Mouse (Mus musculus) testis, adult 2 months (tissue): ENCODE results near the gene Gm20388. TPM values are rescaled to one million over a fixed set of nuclear protein-coding genes. Genes with fewer than 3 reads are reported as not detected.
A peak's percentile ranks its signal among the peaks of the same experiment; 100 is the strongest.

Experiments
- H3K27ac ChIP-seq: fragments of 200-500 bp; 2 replicates; pipeline ENCODE4 v1.5.1; 2012; ENCODE audit warnings: low read depth, low read length; ENCODE audit not compliant: control insufficient read depth, insufficient read depth
- H3K27me3 ChIP-seq: fragments of 200-500 bp; 2 replicates; pipeline ENCODE4 v1.6.1; 2012; ENCODE audit warnings: mild to moderate bottlenecking, low read length, moderate library complexity; ENCODE audit not compliant: control insufficient read depth, insufficient read depth
- H3K36me3 ChIP-seq: fragments of 200-500 bp; 2 replicates; pipeline ENCODE4 v1.6.1; 2012; ENCODE audit warnings: mild to moderate bottlenecking, low read length; ENCODE audit not compliant: control insufficient read depth, insufficient read depth
- H3K4me1 ChIP-seq: fragments of 200-500 bp; 2 replicates; pipeline ENCODE4 v1.6.1; 2012; ENCODE audit warnings: low read length; ENCODE audit not compliant: control insufficient read depth, insufficient read depth
- H3K4me3 ChIP-seq: fragments of 200-500 bp; 2 replicates; pipeline ENCODE4 v1.5.1; 2012; ENCODE audit warnings: low read depth, mild to moderate bottlenecking, low read length, moderate library complexity, mixed read lengths; ENCODE audit not compliant: control insufficient read depth
- CTCF ChIP-seq: fragments of 200-500 bp; IDR thresholded peaks from 2 replicates; pipeline ENCODE4 v1.5.1; 2012; ENCODE audit warnings: low read depth, mild to moderate bottlenecking, inconsistent platforms, low read length, moderate library complexity; ENCODE audit not compliant: control insufficient read depth, insufficient read depth, insufficient replicate concordance
- POLR2A ChIP-seq: fragments of 200-500 bp; IDR thresholded peaks from 2 replicates; pipeline ENCODE4 v1.6.1; 2012; ENCODE audit warnings: low read depth, mild to moderate bottlenecking, inconsistent platforms, low read length, moderate library complexity; ENCODE audit not compliant: control insufficient read depth
- polyA plus RNA-seq: library from polyadenylated mRNA; depleted of rRNA; stranded (reverse); fragments of >200 nt; gene quantifications from 2 replicates; pipeline ENCODE4 v1.2.3, GENCODE M21; 2012

Gm20388 gene
- polyA plus RNA-seq, 1 experiment: 5.6 TPM

DNA sequence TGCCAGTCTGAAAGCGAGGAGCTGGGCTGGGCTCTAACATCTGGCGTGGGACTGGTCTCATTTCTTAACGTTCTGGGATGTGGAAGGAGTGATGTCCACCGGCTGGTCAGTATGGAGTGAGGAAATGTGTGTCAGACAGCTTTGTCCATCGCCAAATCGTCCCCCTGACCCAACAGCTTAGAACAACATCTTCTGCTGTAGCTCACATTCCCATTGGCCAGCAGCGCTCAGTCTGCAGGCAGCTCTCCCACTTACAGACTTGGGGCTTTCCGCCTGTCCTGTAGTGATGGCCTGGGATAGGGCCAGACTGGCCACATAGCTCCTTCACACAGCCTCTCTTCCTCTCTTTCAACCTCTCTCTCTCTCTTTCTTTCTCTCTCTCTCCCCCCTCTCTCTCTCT, 1568.5 kb downstream of the Gm20388 start:
- Histone ChIP-seq H3K4me1 (peaks cover 14% of the 10 kb centered on the region), H3K27ac (no peak overlapping the region), H3K27me3 (no peaks in the 10 kb centered on the region)

DNA sequence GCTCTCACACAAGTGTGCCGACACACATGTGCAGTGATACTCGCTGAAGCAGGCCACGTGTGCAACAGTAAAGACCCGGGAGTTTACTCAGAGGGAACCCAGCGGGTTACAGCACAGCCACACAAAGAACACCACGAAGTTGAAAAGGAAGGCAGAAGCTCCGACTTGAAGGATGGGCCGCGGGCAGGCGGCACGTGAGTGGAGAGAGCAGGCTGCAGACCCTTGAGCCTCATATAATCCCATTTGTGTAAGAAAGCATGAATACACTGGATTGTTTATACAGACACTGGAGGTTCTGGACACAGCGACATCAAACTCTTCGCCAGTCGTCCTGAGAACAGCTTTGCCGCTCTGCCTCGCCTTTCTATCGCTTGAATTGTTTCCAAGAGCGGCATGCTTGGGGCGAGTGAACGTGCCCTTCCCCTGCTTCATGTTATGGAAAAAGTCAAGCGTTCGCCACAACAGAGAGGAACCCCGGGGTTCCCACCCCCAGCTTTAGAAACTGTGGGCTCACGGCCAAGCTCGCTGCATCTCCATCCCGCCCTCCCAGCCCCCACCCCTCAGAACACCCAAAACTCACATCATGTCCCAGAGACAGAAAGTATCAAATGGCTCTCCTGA, 1569.9 kb downstream of the Gm20388 start:
- Histone ChIP-seq H3K27me3 (no peaks in the 10 kb centered on the region), H3K36me3 (no peaks in the 10 kb centered on the region), H3K4me3 (no peak overlapping the region), H3K4me1 (peaks cover 17% of the 10 kb centered on the region), H3K27ac (no peak overlapping the region)
- TF ChIP-seq POLR2A (no peak), CTCF (no peak)

More for the DNA sequence above, 1568.5 kb downstream of the Gm20388 start:
- no peak for TF ChIP-seq CTCF
- no peaks in the 10 kb centered on the region for H3K36me3 ChIP-seq
- no peak overlapping the region for H3K4me3 ChIP-seq

DNA sequence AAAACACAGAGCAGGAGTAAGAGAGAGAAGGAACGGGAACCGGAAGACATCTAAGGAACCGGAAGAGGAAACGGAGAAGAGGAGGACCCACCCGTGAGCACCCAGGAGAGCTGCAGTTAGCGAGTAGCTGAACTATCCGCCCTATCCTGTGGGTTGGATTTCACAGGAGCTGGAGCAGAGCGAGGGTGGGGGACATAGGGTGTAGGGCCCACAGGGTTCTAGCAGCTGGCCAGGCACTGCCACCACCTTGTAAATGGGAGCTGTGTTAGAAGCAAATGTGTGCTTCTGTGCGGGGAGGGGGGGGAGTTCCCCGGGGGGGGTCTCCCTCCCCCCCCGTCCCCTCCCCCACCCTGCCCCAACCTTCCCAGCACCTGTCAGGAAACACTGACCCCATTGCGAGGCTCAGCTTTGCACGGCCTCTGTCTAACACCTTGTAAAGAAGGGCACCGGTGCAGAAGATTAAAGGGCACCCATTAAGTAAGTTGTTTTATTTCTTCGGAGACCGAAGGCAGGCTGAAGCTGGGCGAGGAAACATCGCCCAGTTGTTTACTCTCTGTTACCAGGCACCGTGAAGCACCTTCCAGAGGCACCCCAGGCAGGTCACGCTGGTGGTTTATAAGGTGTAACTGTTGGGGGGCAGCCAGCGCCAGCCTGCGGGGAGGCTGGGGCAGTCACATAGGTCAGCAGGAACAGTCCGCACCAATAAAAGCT, 1573.6 kb downstream of the Gm20388 start:
- Histone ChIP-seq H3K4me1 (peaks cover 17% of the 10 kb centered on the region), H3K36me3 (no peaks in the 10 kb centered on the region), H3K27me3 (no peaks in the 10 kb centered on the region), H3K27ac (peak overlapping the region; percentile 56), H3K4me3 (peak overlapping the region; percentile 76)
- TF ChIP-seq CTCF (no peak), POLR2A (no peak)

DNA sequence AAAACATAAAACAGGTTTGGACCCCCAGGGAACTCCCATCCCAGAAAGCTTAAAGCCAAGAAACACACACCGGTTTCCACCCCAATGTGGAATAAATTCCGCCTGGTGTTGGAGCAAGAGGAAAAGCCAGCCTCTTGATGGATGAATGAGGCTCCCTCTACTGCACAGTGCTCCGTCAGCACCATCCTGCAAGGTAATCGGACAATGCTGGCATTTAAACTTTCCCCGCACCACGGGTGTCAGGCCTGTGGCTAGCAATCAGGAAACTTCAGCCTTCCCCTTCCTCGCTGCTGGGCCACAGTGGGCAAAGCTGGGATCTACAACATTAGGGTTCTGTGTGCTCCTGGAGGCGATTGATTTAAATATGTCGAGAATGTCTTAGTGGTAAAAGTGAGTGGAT, 1581.0 kb downstream of the Gm20388 start:
- Histone ChIP-seq H3K27me3 (no peaks in the 10 kb centered on the region), H3K4me1 (no peaks in the 10 kb centered on the region), H3K36me3 (no peaks in the 10 kb centered on the region), H3K27ac (no peak overlapping the region), H3K4me3 (no peak overlapping the region)
- TF ChIP-seq CTCF: no peak
- no peak for TF ChIP-seq POLR2A

DNA sequence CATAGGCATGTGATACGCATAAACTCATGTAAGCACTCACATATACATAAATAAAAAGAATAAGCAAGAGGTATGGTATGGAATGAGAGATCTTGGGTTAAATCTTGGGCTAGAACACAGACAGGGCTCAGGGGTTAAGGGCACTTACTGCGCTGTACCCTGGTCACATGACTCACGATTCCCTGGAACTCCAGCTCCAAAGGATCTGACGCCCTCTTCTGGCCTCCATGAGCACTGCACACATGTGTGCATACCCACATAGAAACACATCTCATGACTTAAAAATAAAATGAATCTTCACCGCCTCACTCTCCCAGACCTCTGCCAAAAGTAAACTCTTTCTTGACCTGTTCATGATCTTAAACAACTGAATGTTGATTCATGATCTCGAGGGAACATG, 1587.0 kb downstream of the Gm20388 start:
- H3K27me3 ChIP-seq: no peaks in the 10 kb centered on the region
- no peaks in the 10 kb centered on the region for H3K36me3 ChIP-seq
- no peak for TF ChIP-seq POLR2A
- TF ChIP-seq CTCF: peak; percentile 34; the same call in 1 of the 2 replicates
- H3K27ac ChIP-seq: no peak overlapping the region
- no peaks in the 10 kb centered on the region for H3K4me1 ChIP-seq
- H3K4me3 ChIP-seq: no peak overlapping the region

DNA sequence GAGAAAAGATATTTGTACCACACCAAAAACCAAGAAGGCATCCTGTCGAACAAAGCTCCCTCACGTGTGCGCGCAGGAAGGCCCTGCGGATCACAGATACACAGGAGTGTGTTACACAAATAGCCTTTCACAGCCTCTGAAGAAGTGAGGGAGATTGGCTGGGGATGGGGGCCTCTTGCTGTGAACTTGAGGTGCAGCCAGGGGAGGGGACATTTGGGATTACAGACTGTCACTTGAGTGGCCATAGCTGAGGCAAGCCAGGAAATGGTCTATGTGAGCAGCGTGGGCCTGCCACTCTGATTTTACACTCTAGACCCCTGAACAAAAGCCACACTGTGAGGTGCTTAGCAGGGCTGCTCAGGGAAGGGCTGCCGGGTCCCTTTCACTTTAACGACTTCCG, 1601.1 kb downstream of the Gm20388 start:
- Histone ChIP-seq H3K27ac (no peak overlapping the region), H3K27me3 (no peaks in the 10 kb centered on the region), H3K4me3 (no peak overlapping the region), H3K36me3 (no peaks in the 10 kb centered on the region), H3K4me1 (no peaks in the 10 kb centered on the region; the same call in 1 of the 2 replicates)
- no peak for TF ChIP-seq CTCF

DNA sequence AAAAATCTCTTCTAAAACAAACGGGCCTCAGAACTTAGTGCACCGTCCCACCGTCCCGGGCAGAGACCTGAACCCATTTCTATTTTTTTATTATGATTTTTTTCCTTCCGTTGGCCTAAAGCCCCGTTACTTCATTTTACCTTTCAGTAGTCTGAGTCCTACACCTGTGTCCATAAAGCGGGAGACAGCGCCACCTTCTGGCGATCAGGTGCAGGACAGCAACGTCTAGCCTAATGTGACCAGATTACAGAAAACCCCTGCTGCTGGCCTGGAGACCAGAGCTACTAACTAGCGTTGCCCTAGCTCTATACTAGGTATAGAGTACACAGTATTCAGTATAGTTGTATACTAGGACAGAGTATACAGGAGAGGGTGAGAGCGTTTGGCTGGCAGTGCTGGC, 1602.8 kb downstream of the Gm20388 start:
- no peaks in the 10 kb centered on the region for H3K27me3 ChIP-seq
- H3K36me3 ChIP-seq: no peaks in the 10 kb centered on the region
- H3K4me1 ChIP-seq: no peaks in the 10 kb centered on the region; the same call in 1 of the 2 replicates
- TF ChIP-seq POLR2A (no peak), CTCF (peak; percentile 97)
- H3K4me3 ChIP-seq: no peak overlapping the region
- H3K27ac ChIP-seq: no peak overlapping the region
